Mouse (Mus musculus) spleen, postnatal 10 days (tissue): ENCODE measurements around the gene Bhmt2.
A peak's percentile ranks its signal among the peaks of the same experiment; 100 is the strongest.

Experiments used
- DNase-seq, 2 experiments: peaks; one replicate each; pipeline ENCODE4 v3.0.0; 2021 to 2022; ENCODE audit warnings: low spot score in 2 of 2

The Bhmt2 gene

DNA sequence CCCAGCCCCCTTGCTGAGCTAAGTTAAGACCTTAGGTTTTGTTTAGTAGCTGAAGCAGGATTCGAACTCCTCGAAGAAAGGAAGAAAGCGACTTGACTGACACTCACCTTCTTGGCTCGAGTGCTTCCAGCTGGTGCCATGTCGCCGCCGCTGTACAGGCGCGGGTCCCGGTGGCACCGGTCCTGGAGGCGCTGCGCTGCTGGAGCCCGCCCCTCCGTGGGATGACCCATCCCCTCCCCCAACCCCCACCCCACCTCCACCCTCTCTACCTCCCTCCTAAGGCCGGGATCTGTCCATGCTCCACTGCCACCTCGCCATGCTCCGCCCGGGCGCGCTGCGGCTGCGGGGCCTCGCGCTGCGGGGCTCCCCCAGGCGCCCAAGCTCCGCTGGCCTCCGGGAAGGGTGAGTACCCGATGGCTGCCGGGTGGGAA, at the start of gene Bhmt2, which contains the start of gene Dmgdh:
TSS of gene Bhmt2 (minus strand) at position 172 of the 431 bp plus-strand sequence.
TSS of gene Dmgdh (plus strand) at position 303 of the 431 bp plus-strand sequence.
- DNase-seq, result no peak

DNA sequence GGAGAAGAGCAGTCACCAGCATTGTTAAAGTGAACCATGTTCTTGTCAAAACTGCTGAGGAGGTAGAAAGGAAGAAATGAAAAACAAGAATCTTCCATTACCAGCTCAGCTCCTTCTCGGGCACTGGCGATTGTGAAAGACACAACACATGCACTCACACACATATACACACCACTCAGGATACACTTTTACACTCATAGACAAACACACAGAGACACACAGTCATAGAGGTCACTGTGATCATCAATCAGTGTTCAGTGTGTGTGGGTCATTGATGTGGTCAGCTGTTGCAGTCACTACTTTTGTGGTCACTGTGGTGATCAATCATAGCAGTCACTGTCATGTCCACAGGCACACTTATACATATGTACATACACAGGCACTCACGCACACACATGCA, 49.4 kb upstream of the Bhmt2 start:
- DNase-seq, result no peak

DNA sequence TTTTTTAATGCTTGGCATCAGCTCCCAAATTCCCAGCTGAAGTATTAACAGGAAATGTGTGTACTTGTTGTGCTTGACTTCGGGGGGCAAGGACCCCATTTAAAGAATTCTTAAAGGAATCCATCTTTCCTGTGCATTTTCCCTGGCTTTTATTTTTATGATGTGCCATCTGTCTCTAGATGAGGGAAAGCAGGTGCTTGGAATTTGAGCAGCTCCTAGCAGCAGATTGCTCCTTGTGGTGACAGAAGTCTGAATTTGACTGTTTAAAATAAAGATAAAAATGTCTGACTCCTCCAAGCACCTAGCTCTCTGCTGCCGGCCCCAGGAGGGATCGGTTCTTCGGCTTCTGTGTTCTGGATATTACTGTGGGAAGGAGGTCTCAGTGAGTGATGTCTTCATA, 47.8 kb upstream of the Bhmt2 start:
- no peak for DNase-seq

DNA sequence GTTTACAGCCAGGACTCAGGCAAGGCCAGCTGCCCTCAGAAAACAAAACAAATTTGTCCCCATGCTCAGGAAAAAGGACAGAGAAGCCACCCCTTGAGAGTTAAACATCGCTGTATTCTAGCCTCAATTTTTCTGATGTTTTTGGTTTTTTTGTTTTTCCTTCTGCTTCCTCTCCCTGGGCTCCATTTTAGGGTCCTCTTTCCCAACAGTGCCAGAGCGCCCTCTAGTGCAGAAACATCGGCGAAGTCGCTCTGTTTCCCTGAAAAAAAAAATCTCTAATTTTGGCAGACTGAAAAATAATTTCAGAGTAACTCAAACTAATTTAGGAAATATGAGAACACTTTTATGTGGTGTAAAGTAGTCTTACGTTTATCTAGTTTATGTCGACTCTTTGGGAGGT, 44.8 kb upstream of the Bhmt2 start:
- DNase-seq, result peak; percentile 15 to 72

DNA sequence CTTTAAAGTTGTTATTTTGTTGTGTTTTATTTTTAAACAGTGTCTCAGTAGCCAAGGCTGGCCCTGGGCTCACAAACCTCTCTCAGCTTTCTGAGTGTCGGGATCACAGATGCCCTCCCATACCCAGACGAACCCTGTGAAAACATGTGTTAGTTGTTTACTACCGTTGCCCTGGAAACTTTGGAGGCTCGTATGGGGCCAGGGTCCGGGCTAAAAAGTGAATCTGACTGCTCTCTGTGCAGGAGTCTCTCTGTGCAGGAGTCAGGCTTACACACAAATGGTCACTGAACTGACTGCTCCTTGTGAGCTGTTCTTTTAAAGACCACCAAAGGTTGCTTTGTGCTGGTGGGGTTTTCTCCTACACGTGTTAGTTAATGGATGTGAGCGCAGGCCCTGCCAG, 43.0 kb upstream of the Bhmt2 start:
- no peak for DNase-seq

DNA sequence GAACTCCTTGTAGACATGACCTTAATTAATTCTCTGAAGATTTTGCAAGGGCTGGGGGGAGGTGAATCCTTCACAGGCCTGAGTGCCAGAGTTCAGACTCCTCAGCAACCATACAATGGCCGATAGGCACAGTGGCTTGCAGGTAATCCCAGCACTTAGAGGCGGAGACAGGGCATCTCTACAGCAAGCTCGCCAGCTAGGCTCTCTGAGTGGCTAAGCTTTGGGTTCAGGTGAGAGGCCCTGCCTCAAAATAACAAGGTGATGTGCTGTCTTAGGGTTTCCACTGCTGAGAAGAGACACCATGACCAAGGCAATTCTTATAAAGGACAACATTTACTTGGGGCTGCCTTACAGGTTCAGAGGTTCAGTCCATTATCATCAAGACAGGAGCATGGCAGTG, 39.7 kb upstream of the Bhmt2 start:
- no peak for DNase-seq

DNA sequence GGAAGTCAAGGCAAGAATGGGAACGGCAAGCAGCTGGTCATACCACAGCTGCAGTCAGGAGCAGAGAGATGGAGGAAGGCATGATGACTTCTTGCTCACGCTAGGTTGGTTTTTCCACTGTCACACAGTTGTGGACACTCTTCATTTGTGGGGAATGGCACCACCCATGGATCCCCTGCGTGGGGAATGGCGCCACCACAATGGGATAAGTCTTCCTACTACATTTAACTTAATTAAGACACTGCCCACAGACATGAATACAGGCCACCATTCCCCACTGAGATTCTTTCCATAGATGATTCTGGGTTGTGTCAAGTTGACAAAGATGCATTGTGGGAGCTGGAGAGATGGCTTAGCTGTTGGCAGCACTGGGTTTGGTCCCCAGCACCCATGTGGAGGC, 38.3 kb upstream of the Bhmt2 start:
- no peak for DNase-seq

DNA sequence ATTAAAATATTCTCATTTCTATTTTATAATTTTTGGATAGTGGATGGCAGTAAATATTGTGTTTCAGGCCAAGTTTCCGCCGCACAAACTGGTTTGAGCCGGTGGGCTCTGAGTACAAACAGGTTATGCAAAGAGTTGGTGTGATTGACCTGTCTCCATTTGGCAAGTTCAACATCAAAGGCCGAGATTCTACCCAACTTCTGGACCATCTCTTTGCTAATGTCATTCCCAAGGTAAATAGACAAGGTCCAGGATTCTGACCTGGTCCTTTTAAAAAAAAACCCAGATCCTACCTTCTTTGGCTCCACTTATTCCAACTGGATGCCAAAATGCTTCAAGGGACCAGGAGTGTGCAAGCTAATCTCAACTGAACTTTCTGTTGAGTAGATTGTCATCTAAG, 37.1 kb upstream of the Bhmt2 start:
- no peak for DNase-seq

DNA sequence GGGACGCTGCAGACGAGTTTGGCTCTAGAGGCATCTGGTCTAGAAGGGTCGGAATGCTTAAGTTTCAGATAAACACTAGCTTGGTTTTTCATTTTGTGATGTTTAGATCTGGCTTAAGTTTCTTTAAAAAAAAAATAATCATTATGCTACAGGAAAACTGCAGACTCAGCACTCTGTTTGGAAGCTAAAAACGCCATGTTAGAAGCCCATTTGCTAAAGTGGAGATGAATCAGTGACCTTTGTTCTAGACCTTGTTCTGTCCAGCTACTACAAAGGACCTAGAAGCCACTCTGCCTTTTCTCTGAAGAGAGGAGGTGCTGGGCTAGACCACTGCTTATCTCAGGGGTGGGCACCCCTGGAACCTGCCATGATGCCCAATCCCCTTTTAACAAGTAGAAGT, 36.2 kb upstream of the Bhmt2 start:
- no peak for DNase-seq

DNA sequence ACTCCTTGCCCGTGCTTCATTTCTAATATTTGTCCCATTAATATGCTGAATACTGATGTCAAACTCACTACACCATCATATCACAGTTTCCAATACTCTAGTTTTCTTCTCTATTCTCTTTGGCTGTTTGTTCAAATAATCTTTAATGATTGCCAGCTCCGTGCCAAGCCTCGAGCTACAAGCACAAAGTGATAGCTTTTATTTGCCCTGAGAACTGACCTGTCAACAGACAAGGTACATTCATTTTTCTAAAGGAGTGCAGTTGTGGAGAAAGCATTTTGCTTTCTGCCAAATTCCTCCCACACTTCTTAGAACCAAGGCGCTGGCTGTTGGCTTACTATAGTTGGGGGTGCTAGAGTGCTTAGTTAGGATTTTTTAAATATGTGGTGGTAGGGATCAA, 33.2 kb upstream of the Bhmt2 start:
- DNase-seq, result no peak

DNA sequence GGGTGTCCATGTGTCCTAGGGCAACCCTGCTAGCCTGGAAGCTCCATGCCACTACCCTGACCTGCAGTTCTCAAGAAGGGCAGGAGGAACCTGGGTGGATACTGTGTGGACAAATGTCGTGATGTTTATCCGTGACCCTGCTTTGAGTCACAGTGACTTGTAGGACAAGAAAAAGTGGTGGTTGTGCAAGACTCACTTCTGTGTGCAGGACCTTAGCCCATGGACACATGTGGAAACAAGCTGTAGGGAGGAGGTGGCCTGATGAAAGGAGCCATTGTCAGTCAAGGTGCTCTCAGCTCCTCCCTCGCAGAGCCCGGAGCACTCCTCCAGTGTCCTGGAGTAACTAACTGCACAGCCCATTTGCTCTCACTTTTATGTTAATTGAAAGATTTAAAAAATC, 31.6 kb upstream of the Bhmt2 start:
- no peak for DNase-seq

DNA sequence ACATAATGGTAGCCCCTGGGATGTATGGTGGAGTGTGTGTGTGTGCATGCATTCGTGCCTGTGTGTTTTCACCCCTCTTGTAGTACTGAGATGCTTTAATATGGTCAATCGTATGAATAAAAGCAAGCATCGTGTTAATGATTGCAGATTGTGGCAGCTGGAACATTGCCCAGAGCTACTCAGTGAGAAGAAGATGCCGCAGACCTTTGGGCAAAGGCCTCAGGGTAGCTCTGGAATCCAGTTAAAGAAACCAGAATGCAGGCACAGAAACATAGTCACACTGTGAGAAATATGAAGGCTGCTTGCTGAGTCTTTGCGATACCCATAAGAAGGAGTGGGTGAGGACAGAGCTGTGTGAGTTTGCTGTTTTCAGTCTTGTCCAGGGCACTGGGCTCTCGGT, 24.8 kb upstream of the Bhmt2 start:
- DNase-seq, result no peak

DNA sequence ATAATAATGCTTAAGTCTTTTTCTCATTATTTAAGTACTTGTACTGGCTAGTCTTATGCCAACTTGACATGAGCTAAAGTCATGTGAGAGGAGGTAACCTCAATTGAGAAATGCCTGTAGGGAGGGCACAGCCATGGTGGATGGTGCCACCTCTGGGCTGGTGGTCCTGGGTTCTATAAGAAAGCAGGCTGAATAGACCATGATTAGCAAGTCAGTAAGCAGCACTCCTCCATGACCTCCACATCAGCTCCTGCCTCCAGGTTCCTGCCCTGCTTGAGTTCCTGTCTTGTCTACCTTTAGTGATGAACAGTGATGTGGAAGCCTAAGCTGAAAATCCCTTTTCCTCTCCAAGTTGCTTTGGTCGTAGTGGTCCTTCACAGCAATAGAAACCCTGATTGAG, 16.7 kb upstream of the Bhmt2 start:
- DNase-seq, result no peak

DNA sequence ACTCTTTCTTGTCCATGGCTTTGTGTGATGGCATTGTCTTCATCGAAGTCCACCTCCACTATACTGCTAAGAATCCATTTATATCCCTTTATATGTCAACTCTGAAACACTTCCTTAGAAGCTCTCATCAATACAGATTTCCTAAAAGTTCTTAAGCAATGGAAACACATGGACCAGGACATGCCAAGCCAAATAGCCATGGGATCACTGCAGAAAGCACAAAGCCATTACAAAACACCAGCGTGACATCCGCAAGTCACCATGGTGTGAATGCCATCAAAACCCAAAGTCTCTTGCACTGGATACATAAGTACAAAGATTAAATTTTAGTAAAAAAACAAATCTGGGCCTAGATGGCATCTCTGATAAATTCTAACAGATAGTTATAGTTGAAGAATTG, 15.5 kb upstream of the Bhmt2 start:
- DNase-seq, result no peak

DNA sequence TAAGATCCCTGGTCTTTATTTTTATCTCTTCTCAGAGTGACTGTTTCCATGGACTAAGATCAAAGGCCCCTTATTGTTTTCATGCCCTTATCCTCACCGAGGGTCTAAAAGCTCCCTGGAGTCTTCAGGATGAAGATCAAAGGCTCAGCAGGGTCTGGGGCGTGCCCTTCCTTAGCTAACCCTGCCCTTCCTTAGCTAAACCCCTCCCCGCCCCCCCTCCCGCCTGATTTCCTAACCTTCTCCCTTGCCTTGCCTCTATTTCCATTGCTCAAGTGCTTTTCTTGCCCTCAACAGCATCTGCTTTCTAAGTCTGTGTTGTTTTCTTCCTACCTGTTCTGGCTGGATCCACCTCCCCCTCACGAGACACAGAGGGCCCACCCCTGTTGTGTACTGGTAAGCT, 13.2 kb upstream of the Bhmt2 start:
- no peak for DNase-seq

DNA sequence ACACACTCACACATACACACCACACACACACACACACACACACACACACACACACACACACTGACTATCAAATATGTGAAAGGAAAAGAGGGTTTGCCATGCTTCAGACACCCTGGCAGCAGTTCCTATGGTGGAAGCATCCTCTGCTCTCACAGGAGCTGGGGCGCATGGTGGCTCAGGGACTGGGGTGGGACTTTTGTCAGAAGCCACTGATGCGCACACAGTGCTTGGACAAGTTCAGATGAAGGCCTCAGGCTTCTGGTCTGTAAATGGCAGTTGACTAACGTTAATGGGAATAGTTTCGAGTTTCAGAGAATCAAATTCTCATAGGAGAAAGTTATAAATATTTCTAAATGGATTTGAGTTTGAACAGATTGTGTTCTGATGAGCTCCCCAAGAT, 11.1 kb upstream of the Bhmt2 start:
- no peak for DNase-seq

DNA sequence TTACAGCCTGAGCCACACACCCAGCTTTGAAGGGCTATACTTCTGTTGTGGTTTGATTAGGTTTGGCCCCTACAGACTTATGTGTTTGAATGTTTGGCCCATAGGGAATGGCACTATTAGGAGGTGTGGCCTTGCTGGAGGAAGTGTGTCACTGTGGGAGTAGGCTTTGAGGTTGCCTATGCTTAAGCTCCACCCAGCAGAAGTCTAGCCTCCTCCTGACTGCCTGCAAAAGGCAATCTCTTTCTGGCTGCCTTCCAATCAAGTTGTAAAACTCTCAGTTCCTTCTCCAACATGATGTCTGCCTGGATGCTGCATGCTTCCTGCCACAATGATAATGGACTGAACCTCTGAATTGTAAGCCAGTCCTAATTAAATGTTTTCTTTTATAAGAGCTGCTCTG, 9.2 kb upstream of the Bhmt2 start:
- no peak for DNase-seq

DNA sequence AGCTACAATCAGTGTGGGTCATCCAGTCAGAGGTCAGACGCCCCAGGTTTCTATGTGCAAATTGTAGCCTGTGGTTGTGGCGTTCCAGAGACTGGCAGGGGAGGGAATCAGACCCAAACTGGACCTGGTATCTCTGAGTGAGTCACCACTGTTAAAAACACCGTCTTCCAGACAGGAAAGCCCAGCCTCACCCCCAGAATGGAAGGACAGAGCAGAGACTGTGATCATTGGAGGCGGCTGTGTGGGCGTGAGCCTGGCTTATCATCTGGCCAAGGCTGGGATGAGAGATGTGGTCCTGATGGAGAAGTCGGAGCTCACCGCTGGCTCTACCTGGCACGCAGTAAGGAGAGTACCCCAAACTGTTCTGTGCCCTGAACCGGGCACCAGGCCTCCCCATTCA, 2.8 kb upstream of the Bhmt2 start:
- no peak for DNase-seq

DNA sequence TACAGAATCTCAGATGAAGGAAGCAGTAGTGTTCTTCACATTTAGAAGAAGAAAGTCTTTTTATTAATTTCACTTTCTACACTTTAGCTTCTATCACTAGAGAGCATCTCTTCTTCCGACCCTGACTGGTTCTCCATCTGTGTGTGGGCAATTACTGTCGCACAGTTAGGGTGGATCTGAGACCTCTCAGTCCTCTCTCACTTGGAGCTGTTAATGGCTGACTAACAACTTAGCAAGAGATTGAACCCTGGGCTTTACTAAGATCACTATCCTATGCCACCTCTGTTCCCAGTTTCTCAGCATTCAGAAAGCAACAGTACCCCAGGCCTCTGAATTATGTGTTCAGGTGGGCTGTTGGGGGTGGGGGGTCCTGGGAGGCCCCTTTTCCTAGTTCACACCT, 806 bp downstream of the Bhmt2 start:
- DNase-seq, result no peak

DNA sequence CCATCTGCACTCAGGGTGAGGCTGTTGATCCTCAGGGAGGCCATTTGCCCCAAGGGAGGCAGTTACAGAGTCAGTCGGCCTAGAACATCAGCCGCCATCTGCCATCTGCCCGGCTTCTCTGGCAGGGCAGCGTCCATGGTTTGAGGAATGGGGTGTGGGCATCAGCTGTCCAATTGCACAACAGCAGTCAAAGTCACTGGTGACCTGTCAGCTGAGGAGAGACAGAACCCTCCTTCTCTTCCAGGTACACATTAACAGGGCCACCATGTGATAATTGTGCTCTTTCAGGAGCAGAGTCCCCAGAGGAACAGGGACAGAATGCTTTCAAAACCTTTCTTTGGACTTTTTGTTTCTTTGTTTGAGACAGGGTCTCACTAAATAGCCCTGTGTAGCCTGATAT, 1.7 kb downstream of the Bhmt2 start:
- DNase-seq, result no peak

DNA sequence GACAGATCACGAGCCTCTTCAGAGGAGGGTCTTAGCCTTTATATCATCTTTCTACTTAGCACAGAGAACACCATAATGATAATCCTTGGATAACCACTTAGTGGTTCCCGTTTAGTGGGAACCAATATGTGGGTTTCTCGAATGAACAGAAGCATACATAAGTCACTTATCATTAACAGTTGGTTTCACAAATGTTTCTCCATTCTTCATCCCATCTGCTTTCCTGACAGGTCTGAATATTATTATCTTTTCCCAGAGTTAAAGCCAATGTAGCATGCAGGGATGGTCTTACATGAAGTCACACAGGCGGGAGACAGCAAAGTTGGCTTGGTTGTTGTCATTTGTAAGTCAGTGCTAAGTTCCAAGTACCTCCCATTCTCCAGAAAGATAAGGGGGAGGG, 6.5 kb downstream of the Bhmt2 start:
- DNase-seq, result no peak

DNA sequence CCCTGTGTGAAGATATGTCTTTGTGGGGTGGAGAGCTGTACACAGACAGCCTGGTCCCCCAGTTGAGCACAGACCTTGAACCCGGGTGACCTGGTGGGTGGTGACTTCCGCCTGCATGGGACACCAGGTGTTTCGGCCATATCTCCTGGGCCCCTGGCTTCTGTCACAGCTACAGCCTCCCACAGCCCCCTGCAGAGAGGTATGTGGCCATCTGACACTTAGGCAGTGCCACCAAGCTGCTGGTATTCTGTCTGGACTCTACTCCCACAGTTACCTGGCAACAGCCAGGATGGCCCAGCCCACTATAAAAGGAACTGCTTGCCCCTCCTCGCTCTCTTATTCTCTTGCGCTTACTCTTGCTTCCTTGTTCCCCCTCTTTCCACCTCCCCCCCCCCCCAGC, 16.2 kb downstream of the Bhmt2 start:
- no peak for DNase-seq

DNA sequence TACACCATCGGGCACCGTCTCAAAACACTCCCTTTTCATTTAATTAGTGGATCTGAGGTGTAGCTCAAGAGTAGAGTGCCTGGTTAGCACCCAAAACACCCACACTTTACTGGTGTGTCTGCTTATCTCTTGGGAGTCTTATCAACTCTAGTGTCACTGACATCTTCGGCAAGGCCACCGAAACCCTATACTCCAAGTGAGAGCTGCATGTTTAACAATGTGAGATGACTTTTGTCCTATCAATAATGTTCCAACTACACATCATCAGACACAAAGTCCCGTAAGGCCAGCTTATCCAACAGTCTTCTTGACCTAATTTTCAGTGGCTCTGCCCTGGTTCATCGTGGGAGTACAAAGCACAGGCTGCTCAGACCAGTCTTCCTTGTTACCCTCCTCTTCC, 20.7 kb downstream of the Bhmt2 start:
- DNase-seq, result no peak

DNA sequence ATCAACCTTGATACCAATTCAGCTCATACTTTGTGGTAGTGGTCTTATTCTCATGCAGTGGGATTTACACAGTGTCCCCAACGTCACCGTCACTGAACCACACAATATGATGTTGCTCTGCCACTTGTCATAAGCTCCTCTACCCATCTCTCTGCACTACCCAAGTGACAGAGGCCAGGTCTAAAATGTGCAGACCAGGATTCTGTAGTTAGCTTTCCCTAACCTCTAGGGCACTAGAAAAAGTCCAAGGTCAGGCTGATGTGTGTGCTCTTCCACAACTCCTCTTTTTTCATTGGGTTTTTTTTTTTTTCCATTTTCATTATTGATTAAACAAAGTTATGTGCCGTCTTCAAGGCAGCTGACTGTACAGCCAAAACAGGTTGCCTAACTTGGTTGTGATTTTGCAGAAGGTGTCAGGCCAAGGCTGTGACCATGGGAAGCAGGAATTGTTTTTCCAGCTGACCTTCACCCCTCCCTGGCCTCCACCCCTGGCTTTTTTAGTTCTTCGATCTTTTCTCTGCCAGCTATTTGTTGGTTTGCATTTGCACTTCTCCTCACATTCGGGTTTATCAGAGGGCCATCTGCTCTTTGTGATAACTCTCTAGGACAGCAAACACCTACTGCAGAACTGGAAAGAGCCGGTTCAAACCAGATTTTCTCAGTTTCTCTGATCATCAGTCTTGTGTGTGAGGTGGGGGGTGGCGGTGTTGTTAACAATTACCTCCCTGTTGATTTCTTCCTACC, 25.5 kb downstream of the Bhmt2 start:
- no peak for DNase-seq
